Mouse (Mus musculus) spleen, adult 2 months (tissue): ENCODE results near the gene Pgm2l1.

ENCODE experiments used
- CTCF ChIP-seq: fragments of 200-500 bp; IDR thresholded peaks from 2 replicates; pipeline ENCODE4 v1.5.1; 2011; ENCODE audit warnings: mild to moderate bottlenecking, inconsistent platforms; ENCODE audit not compliant: insufficient read depth, insufficient read length, insufficient replicate concordance; ENCODE audit errors: extremely low read depth
- POLR2A ChIP-seq: fragments of 200-500 bp; IDR thresholded peaks from 2 replicates; pipeline ENCODE4 v1.6.1; 2011; ENCODE audit warnings: low read depth, low read length, inconsistent platforms

GRCm38 (mm10) chr7:100309216-100309615 lies 82.0 kb downstream of the Pgm2l1 start:
- TF ChIP-seq CTCF (no peak), POLR2A (no peak)
